Mouse (Mus musculus) forebrain, embryonic 16.5 days (tissue): ENCODE measurements around the gene Sorcs1. TPM values are rescaled to one million over a fixed set of nuclear protein-coding genes. Genes with fewer than 3 reads are reported as not detected.

Source experiments
- ATAC-seq: fragments of 200-750 bp; cut with Nextera tagmentation; 2 replicates; pipeline ENCODE4 v1.8.0; 2017; ENCODE audit warnings: mild to moderate bottlenecking, moderate library complexity
- H3K27ac ChIP-seq: fragments of 300-500 bp; sonication (generic); 2 replicates; pipeline ENCODE4 v1.5.1; 2014; ENCODE audit warnings: low read length, control low read depth
- H3K27me3 ChIP-seq: fragments of 300-500 bp; sonication (generic); replicated peaks from 2 replicates; pipeline ENCODE4 v1.6.1; 2014; ENCODE audit warnings: low read length; ENCODE audit not compliant: control insufficient read depth, insufficient read depth
- H3K36me3 ChIP-seq: fragments of 300-500 bp; sonication (generic); 2 replicates; pipeline ENCODE4 v1.6.1; 2014; ENCODE audit not compliant: control insufficient read depth, insufficient read depth
- H3K4me1 ChIP-seq: fragments of 300-500 bp; sonication (generic); replicated peaks from 2 replicates; pipeline ENCODE4 v1.6.1; 2014; ENCODE audit warnings: low read length; ENCODE audit not compliant: control insufficient read depth, insufficient read depth
- H3K4me2 ChIP-seq: fragments of 300-500 bp; sonication (generic); 2 replicates; pipeline ENCODE4 v1.6.1; 2014; ENCODE audit warnings: mild to moderate bottlenecking, low read length, control low read depth
- H3K4me3 ChIP-seq: fragments of 300-500 bp; sonication (generic); replicated peaks from 2 replicates; pipeline ENCODE4 v1.5.1; 2014; ENCODE audit warnings: mild to moderate bottlenecking, low read length, control low read depth
- H3K9ac ChIP-seq: fragments of 300-500 bp; sonication (generic); replicated peaks from 2 replicates; pipeline ENCODE4 v1.6.1; 2014; ENCODE audit warnings: low read depth, low read length, control low read depth
- H3K9me3 ChIP-seq: fragments of 300-500 bp; sonication (generic); 2 replicates; pipeline ENCODE4 v1.6.1; 2016; ENCODE audit warnings: low read length; ENCODE audit not compliant: control insufficient read depth
- WGBS: fragments of 180-500 bp; shearing (Covaris S2); extraction: QIAGEN DNeasy Blood & Tissue Kit; methylation state at CpG from one replicate; pipeline ENCODE4 v1.1.7; 2014; 5-methylcytosine and 5-hydroxymethylcytosine counted together
- microRNA-seq: library from miRNA; unstranded; fragments of <30 nt; microRNA quantifications from one replicate; pipeline ENCODE4, GENCODE M21; 2017
- polyA plus RNA-seq: library from polyadenylated mRNA; unstranded; fragments of >200 nt; fragmentation: Nextera tagmentation; extraction: Ambion mirVana; gene quantifications from 2 replicates; pipeline ENCODE4 v1.2.1, GENCODE M21; 2015

Gene Sorcs1
- polyA plus RNA-seq, 1 experiment from 2014 or later, result 10.5 TPM

GRCm38 (mm10) chr19:50171849-50172248, 506.6 kb downstream of the Sorcs1 start:
- Histone ChIP-seq H3K9ac (no peak overlapping the region), H3K27ac (no peak overlapping the region), H3K36me3 (no peaks in the 10 kb centered on the region), H3K4me1 (no peaks in the 10 kb centered on the region), H3K27me3 (no peaks in the 10 kb centered on the region), H3K9me3 (no peaks in the 10 kb centered on the region), H3K4me3 (no peak overlapping the region), H3K4me2 (no peak overlapping the region)
- no peak for ATAC-seq
- 68% methylated on average over 4 of the region's 4 CpGs for WGBS

DNA sequence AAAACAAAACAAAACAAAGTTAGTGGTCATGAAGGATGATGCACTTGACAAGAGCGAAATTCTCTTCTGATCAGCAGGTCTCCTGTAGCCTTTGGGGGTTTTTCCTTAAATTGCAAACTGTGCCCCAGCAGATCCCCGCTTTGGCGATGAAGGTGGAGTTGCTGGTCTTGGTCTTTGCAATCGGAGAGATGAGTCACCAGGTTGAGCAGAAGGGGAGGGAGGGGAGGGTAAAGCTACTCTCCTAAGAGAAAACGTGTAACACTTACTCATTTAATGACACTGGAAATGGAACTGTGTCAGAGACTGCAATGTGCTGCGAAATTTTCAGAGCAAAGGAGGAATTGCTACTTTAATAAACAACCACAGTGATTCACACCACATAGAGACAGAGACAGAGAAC, 527.3 kb downstream of the Sorcs1 start:
- Histone ChIP-seq H3K4me3 (no peak overlapping the region), H3K27ac (no peak overlapping the region), H3K27me3 (no peaks in the 10 kb centered on the region), H3K9ac (no peak overlapping the region), H3K4me2 (no peak overlapping the region), H3K4me1 (peaks cover 6% of the 10 kb centered on the region; the same call in 1 of the 2 replicates), H3K9me3 (no peaks in the 10 kb centered on the region), H3K36me3 (no peaks in the 10 kb centered on the region)
- 70% methylated on average over 6 of the region's 6 CpGs for WGBS
- ATAC-seq, result no peak

DNA sequence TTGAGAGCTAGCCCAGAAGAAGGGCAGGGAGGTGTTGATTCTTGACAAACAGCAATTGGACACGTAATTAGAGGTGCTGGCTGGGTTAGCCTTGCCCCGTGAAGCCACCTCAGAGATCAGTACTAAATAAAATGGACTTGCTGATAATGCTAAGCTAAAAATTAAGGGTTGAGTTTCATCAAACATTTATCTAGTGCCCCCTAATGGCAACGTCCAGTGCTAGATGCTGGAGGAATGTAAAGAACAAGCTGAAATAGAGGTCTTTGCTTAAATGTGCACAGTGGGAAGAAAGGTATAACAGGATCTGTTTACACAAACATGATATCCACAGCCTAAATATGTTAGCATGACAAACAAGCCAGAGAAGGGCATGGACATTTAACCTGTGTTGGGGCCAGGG, 532.5 kb downstream of the Sorcs1 start:
- WGBS, result 17% methylated on average over 3 of the region's 3 CpGs
- H3K4me3 ChIP-seq, result no peak overlapping the region
- H3K27me3 ChIP-seq, result no peaks in the 10 kb centered on the region
- peaks cover 8% of the 10 kb centered on the region; the same call in 1 of the 2 replicates for H3K4me1 ChIP-seq
- no peaks in the 10 kb centered on the region for H3K9me3 ChIP-seq
- no peak overlapping the region for H3K4me2 ChIP-seq
- no peak overlapping the region for H3K27ac ChIP-seq
- ATAC-seq, result no peak
- H3K36me3 ChIP-seq, result no peaks in the 10 kb centered on the region
- H3K9ac ChIP-seq, result no peak overlapping the region

DNA sequence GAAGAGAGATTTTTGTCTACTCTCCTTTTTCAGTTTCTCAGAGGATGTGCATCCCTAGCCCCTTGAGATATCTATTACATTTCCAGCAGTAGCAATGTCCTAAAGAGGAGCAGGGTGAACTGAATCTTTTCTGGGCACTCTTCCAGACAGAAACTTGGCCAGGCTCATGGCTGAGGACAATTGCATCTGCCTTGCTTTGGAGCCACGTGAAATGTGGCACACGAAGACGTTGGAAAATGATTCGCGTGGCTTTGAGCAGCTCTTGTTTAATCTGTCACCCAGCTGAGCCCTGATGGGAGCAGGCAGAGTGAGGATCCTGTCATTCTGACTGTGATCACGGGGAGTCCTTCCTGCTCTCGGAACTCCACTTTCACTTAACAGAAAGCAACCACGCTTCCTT, 536.6 kb downstream of the Sorcs1 start:
- Histone ChIP-seq H3K9me3 (no peaks in the 10 kb centered on the region), H3K36me3 (no peaks in the 10 kb centered on the region), H3K4me1 (peaks cover 5% of the 10 kb centered on the region; the same call in 1 of the 2 replicates), H3K27ac (no peak overlapping the region), H3K9ac (no peak overlapping the region), H3K4me2 (no peak overlapping the region), H3K27me3 (no peaks in the 10 kb centered on the region), H3K4me3 (no peak overlapping the region)
- peak; percentile 92 for ATAC-seq
- 28% methylated on average over 8 of the region's 8 CpGs for WGBS

GRCm38 (mm10) chr19:50134656-50135055, 543.8 kb downstream of the Sorcs1 start:
- ATAC-seq, result no peak
- no peaks in the 10 kb centered on the region for H3K4me1 ChIP-seq
- H3K9ac ChIP-seq, result no peak overlapping the region
- no peak overlapping the region for H3K4me3 ChIP-seq
- no peaks in the 10 kb centered on the region for H3K27me3 ChIP-seq
- H3K36me3 ChIP-seq, result no peaks in the 10 kb centered on the region
- H3K27ac ChIP-seq, result no peak overlapping the region
- no peaks in the 10 kb centered on the region for H3K9me3 ChIP-seq
- WGBS, result 83% methylated on average over 1 of the region's 1 CpGs
- no peak overlapping the region for H3K4me2 ChIP-seq

DNA sequence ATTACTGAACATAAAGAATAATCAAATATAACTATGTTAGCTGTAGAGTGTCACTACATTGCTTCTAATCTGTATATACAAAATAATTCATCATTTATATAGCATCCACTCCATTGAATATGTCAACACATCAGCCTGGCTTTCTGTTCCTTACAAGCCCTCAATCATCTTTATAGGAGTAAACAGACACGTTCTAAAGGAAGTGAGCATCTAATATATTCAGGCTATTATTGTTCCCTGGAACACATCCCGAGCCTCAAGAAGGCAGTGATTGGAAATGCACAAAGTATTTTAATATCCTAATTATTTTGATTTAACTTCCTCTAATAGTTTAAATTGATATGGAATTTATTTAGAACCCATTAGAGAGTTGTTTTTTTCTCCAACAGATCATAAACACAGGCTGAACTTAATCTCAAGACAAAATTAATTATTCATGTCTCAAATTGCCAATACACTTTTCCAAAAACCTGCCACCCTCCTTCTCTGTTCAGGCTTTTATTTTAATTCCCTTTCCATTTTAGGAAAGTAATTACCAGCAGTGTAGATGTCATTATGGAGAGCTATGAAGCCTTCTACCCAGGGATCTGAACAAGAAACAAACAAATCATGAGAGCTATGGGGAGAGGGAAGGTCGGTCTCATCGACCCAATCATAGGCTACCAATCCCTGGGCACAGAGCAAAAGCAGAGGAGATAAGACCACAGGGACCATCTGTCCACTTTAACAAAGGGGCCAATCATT, 572.4 kb downstream of the Sorcs1 start:
- no peaks in the 10 kb centered on the region for H3K27me3 ChIP-seq
- peak overlapping the region; percentile 29 for H3K27ac ChIP-seq
- 39% methylated on average over 4 of the region's 4 CpGs for WGBS
- no peaks in the 10 kb centered on the region for H3K36me3 ChIP-seq
- ATAC-seq, result peak; percentile 87
- no peak overlapping the region for H3K9ac ChIP-seq
- H3K4me1 ChIP-seq, result peaks cover 4% of the 10 kb centered on the region
- no peak overlapping the region for H3K4me3 ChIP-seq
- no peaks in the 10 kb centered on the region for H3K9me3 ChIP-seq
- H3K4me2 ChIP-seq, result no peak overlapping the region

Small RNA genes lying within 50 kb of the gene (microRNA-seq; reads per million reads assigned to microRNA genes)
- not detected for gene Gm27749
